Mouse (Mus musculus) cortical plate, adult 2 months (tissue): ENCODE measurements around the gene Zfp93. TPM values are rescaled to one million over a fixed set of nuclear protein-coding genes. Genes with fewer than 3 reads are reported as not detected.

ENCODE experiments used
- H3K27ac ChIP-seq: fragments of 200-500 bp; 2 replicates; pipeline ENCODE4 v1.5.1; 2012; ENCODE audit warnings: low read length, control low read depth, inconsistent platforms; ENCODE audit not compliant: insufficient read depth
- H3K4me1 ChIP-seq: fragments of 200-500 bp; 2 replicates; pipeline ENCODE4 v1.6.1; 2011; ENCODE audit warnings: low read length; ENCODE audit not compliant: control insufficient read depth, insufficient read depth
- H3K4me3 ChIP-seq: fragments of 200-500 bp; 2 replicates; pipeline ENCODE4 v1.5.1; 2011; ENCODE audit warnings: mild to moderate bottlenecking, low read length, control low read depth; ENCODE audit not compliant: insufficient read depth
- CTCF ChIP-seq: fragments of 200-500 bp; IDR thresholded peaks from 2 replicates; pipeline ENCODE4 v1.5.1; 2011; ENCODE audit warnings: mild to moderate bottlenecking, control low read depth, low read length; ENCODE audit not compliant: insufficient read depth; ENCODE audit errors: extremely low read depth
- POLR2A ChIP-seq: fragments of 200-500 bp; IDR thresholded peaks from 2 replicates; pipeline ENCODE4 v1.6.1; 2011; ENCODE audit warnings: mild to moderate bottlenecking, low read length, control low read depth; ENCODE audit not compliant: insufficient read depth; ENCODE audit errors: extremely low read depth
- polyA plus RNA-seq: library from polyadenylated mRNA; depleted of rRNA; stranded (reverse); fragments of >200 nt; gene quantifications from 2 replicates; pipeline ENCODE4 v1.2.3, GENCODE M21; 2012; rRNA removed

Zfp93 gene
- polyA plus RNA-seq, 1 experiment, result 9.2 TPM

DNA sequence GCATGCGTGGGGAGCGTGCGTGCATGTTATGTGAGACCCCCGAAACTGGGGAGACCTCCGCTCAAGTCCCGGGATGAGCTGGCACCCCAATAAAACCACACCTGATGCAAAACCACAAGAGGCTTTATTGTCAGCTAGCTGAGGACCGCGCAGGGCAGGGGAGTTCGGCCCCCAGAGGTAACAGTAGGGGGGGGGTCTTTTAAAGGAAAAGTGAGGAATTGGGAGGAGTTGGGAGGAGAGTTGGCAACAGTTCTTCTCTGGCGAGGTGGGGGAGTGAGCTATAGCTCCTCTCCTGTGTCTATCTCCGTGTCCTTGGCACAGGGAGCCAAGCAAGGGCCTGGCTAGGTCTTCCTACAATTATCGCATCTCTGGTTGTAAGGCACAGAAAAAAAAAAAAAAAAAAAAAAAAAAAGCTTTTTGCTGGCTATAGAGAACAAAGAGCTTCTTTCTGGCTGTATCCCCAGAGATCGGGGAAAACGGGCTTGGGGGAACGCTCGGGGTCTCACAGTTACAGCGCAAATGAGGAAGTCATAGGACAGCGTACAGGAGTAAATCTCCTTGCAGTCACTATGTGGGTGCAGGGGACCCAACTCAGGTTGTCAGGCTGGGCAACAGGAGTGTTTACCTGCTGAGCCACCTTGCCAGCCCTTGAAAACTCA lies 29.7 kb downstream of the Zfp93 start:
- TF ChIP-seq CTCF, result no peak
- TF ChIP-seq POLR2A, result no peak
- H3K4me1 ChIP-seq, result no peaks in the 10 kb centered on the region
- H3K4me3 ChIP-seq, result peak overlapping the region; percentile 87
- H3K27ac ChIP-seq, result no peak overlapping the region

- H3K27ac ChIP-seq, result no peak within 1 kb of the TSS
- 0 out of 2 replicates have a peak within 1 kb of the TSS, but pooled peaks have one; percentile 87 for H3K4me3 ChIP-seq
- TF ChIP-seq POLR2A, result 0 out of 2 replicates have a peak, but pooled peaks have one; percentile 44
- no peak for TF ChIP-seq CTCF
- H3K4me1 ChIP-seq, result no peaks in the 10 kb centered on the region
Measured at GRCm38 (mm10) chr7:24300771-24301282, 30.6 kb downstream of the Zfp93 start, which contains the start of gene Zfp61. TSS of gene Zfp61 (minus strand) at chr7:24301232.

- peaks cover 4% of the 10 kb centered on the region for H3K4me1 ChIP-seq
- H3K27ac ChIP-seq, result no peak overlapping the region
- no peak for TF ChIP-seq POLR2A
- H3K4me3 ChIP-seq, result peak overlapping the region; percentile 91
Measured at GRCm38 (mm10) chr7:24315726-24316566, 45.7 kb downstream of the Zfp93 start.

- TF ChIP-seq POLR2A (peak; percentile 85), CTCF (no peak)
- no peak within 1 kb of the TSS for H3K27ac ChIP-seq
- peaks cover 4% of the 10 kb centered on the region for H3K4me1 ChIP-seq
- H3K4me3 ChIP-seq, result peak within 1 kb of the TSS; percentile 91
Measured at GRCm38 (mm10) chr7:24316567-24317092, 46.4 kb downstream of the Zfp93 start, which contains the start of gene Zfp94. TSS of gene Zfp94 (minus strand) at chr7:24316666.

- Histone ChIP-seq H3K4me1 (peaks cover 4% of the 10 kb centered on the region), H3K4me3 (no peak overlapping the region), H3K27ac (no peak overlapping the region)
- TF ChIP-seq POLR2A, result no peak
- TF ChIP-seq CTCF, result no peak
Measured at GRCm38 (mm10) chr7:24318942-24319341, 48.7 kb downstream of the Zfp93 start.

GRCm38 (mm10) chr7:24322593-24322992 lies 52.4 kb downstream of the Zfp93 start:
- Histone ChIP-seq H3K27ac (no peak overlapping the region), H3K4me3 (no peak overlapping the region), H3K4me1 (0 out of 2 replicates have a peak, but pooled peaks cover 1% of the 10 kb centered on the region)
- no peak for TF ChIP-seq CTCF
- no peak for TF ChIP-seq POLR2A

- H3K27ac ChIP-seq, result 0 out of 2 replicates have a peak overlapping the region, but pooled peaks have one; percentile 49
- 0 out of 2 replicates have a peak overlapping the region, but pooled peaks have one; percentile 6 for H3K4me3 ChIP-seq
- TF ChIP-seq CTCF (no peak), POLR2A (no peak)
- H3K4me1 ChIP-seq, result 0 out of 2 replicates have a peak, but pooled peaks cover 1% of the 10 kb centered on the region
Measured at GRCm38 (mm10) chr7:24325197-24325596, 55.0 kb downstream of the Zfp93 start.

- Histone ChIP-seq H3K4me3 (peak overlapping the region; percentile 6; the same call in 1 of the 2 replicates), H3K27ac (no peak overlapping the region), H3K4me1 (0 out of 2 replicates have a peak, but pooled peaks cover 1% of the 10 kb centered on the region)
- TF ChIP-seq CTCF (no peak), POLR2A (no peak)
Measured at GRCm38 (mm10) chr7:24325675-24326128, 55.5 kb downstream of the Zfp93 start.

- H3K27ac ChIP-seq, result no peak overlapping the region
- H3K4me1 ChIP-seq, result 0 out of 2 replicates have a peak, but pooled peaks cover 1% of the 10 kb centered on the region
- H3K4me3 ChIP-seq, result 0 out of 2 replicates have a peak overlapping the region, but pooled peaks have one; percentile 6
- TF ChIP-seq CTCF, result no peak
Measured at GRCm38 (mm10) chr7:24326273-24327135, 56.3 kb downstream of the Zfp93 start.

Other genes with a start within 250 kb of the Zfp93 start
- gene Vmn1r183, start 217.2 kb upstream of the Zfp93 start, polyA plus RNA-seq, result not detected in 2 replicates
- 39.0 and 42.0 TPM in 2 replicates for gene Zfp180, start 188.5 kb upstream of the Zfp93 start, polyA plus RNA-seq
- gene Zfp112, start 158.1 kb upstream of the Zfp93 start, polyA plus RNA-seq, result 9.9 and 10.6 TPM in 2 replicates
- 19.3 and 19.9 TPM in 2 replicates for gene Zfp235, start 136.3 kb upstream of the Zfp93 start, polyA plus RNA-seq
- gene Zfp114, start 95.4 kb upstream of the Zfp93 start, polyA plus RNA-seq, result 1.6 and 2.0 TPM in 2 replicates
- gene Zfp111, start 59.0 kb upstream of the Zfp93 start, polyA plus RNA-seq, result 4.1 and 4.2 TPM in 2 replicates
- gene Zfp109, start 32.9 kb upstream of the Zfp93 start, polyA plus RNA-seq, result 5.8 and 6.7 TPM in 2 replicates
- 5.7 and 6.1 TPM in 2 replicates for gene Zfp108, start 15.6 kb upstream of the Zfp93 start, polyA plus RNA-seq
- 22.9 and 27.6 TPM in 2 replicates for gene Zfp61, start 30.8 kb downstream of the Zfp93 start, polyA plus RNA-seq
- gene Zfp94, start 46.2 kb downstream of the Zfp93 start, polyA plus RNA-seq, result 20.2 and 22.4 TPM in 2 replicates
- 0.29 TPM in 1 of 2 replicates, not detected in the other for gene Tescl, start 63.5 kb downstream of the Zfp93 start, polyA plus RNA-seq
- not detected in 2 replicates for gene Lypd5, start 78.8 kb downstream of the Zfp93 start, polyA plus RNA-seq
- gene Kcnn4, start 99.8 kb downstream of the Zfp93 start, polyA plus RNA-seq, result 0.47 and 0.77 TPM in 2 replicates
- gene Smg9, start 129.2 kb downstream of the Zfp93 start, polyA plus RNA-seq, result 81.7 and 84.5 TPM in 2 replicates
- gene Irgc1, start 181.9 kb downstream of the Zfp93 start, polyA plus RNA-seq, result 0.55 and 1.4 TPM in 2 replicates
- gene Plaur, start 192.1 kb downstream of the Zfp93 start, polyA plus RNA-seq, result 1.3 and 1.5 TPM in 2 replicates
- 234 and 237 TPM in 2 replicates for gene Cadm4, start 211.6 kb downstream of the Zfp93 start, polyA plus RNA-seq
- gene Zfp428, start 236.6 kb downstream of the Zfp93 start, polyA plus RNA-seq, result 71.7 and 73.4 TPM in 2 replicates
- gene AC161166.1, start 242.0 kb downstream of the Zfp93 start, polyA plus RNA-seq, result not detected in 2 replicates